Mouse (Mus musculus): Measurements from ENCODE around the gene Lrrc55. TPM values are rescaled to one million over a fixed set of nuclear protein-coding genes. Genes with fewer than 3 reads are reported as not detected.

Gene Lrrc55
- polyA plus RNA-seq, 1 experiment from 2014 or later: 0.20 TPM

- no peaks in the 10 kb centered on the region for H3K4me1 ChIP-seq (replicated peaks; ENCODE audit: control insufficient read depth, insufficient read depth, low read length)
- WGBS: 47% methylated on average over 4 of the region's 4 CpGs
- no peak overlapping the region for H3K4me2 ChIP-seq (ENCODE audit: low read depth, low read length)
- 0 out of 2 replicates have a peak overlapping the region, but pooled peaks have one; percentile 8 for H3K27ac ChIP-seq (ENCODE audit: low read length)
- no peak overlapping the region for H3K4me3 ChIP-seq (ENCODE audit: low read length)
- H3K27me3 ChIP-seq (ENCODE audit: control insufficient read depth, insufficient read depth, low read depth, low read length): no peaks in the 10 kb centered on the region
- no peak overlapping the region for H3K9ac ChIP-seq (ENCODE audit: low read length)
- no peaks in the 10 kb centered on the region for H3K9me3 ChIP-seq (ENCODE audit: control insufficient read depth, low read length)
- H3K36me3 ChIP-seq (ENCODE audit: control insufficient read depth, insufficient read depth, low read length): no peaks in the 10 kb centered on the region
- 0 out of 2 replicates have a peak, but pooled peaks have one; percentile 12 for ATAC-seq (ENCODE audit: low read depth)
These were observed 18.7 kb downstream of the Lrrc55 start for GRCm38 (mm10) chr2:85178139-85178800.

DNA sequence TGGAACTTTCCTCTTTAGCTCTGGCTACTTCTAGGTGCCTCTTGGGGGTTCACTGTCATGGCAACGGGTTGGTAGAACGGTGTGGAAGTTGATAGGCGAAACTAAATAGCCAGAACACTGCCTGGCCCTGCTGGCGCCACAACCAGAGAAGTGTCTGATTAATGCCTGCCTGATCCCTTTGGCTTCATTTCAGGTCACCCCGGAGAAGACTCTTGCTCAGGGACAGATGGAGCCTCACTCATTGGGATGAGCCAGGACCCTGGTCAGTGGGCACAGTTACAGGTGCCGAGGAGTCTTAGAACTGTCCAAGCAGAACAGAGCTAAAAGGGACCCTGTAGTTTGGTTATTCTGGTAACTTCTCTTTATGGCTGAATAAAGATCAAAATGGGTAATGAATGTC lies 23.5 kb downstream of the Lrrc55 start:
- H3K27me3 ChIP-seq (ENCODE audit: control insufficient read depth, insufficient read depth, low read depth, low read length): no peaks in the 10 kb centered on the region
- no peak for ATAC-seq (ENCODE audit: low read depth)
- no peak overlapping the region for H3K4me2 ChIP-seq (ENCODE audit: low read depth, low read length)
- WGBS: 68% methylated on average over 6 of the region's 6 CpGs
- no peak overlapping the region for H3K27ac ChIP-seq (ENCODE audit: low read length)
- no peaks in the 10 kb centered on the region for H3K36me3 ChIP-seq (ENCODE audit: control insufficient read depth, insufficient read depth, low read length)
- peaks cover 6% of the 10 kb centered on the region; the same call in 1 of the 2 replicates for H3K4me1 ChIP-seq (replicated peaks; ENCODE audit: control insufficient read depth, insufficient read depth, low read length)
- no peak overlapping the region for H3K9ac ChIP-seq (ENCODE audit: low read length)
- H3K9me3 ChIP-seq (ENCODE audit: control insufficient read depth, low read length): no peaks in the 10 kb centered on the region
- no peak overlapping the region for H3K4me3 ChIP-seq (ENCODE audit: low read length)

GRCm38 (mm10) chr2:85172763-85173103 lies 24.3 kb downstream of the Lrrc55 start:
- no peak overlapping the region for H3K4me2 ChIP-seq (ENCODE audit: low read depth, low read length)
- no peaks in the 10 kb centered on the region for H3K27me3 ChIP-seq (ENCODE audit: control insufficient read depth, insufficient read depth, low read depth, low read length)
- peak overlapping the region; percentile 57; the same call in 1 of the 2 replicates for H3K27ac ChIP-seq (ENCODE audit: low read length)
- no peaks in the 10 kb centered on the region for H3K9me3 ChIP-seq (ENCODE audit: control insufficient read depth, low read length)
- WGBS: 46% methylated on average over 2 of the region's 2 CpGs
- no peak for ATAC-seq (ENCODE audit: low read depth)
- no peaks in the 10 kb centered on the region for H3K36me3 ChIP-seq (ENCODE audit: control insufficient read depth, insufficient read depth, low read length)
- H3K4me1 ChIP-seq (replicated peaks; ENCODE audit: control insufficient read depth, insufficient read depth, low read length): peaks cover 10% of the 10 kb centered on the region; the same call in 1 of the 2 replicates
- H3K4me3 ChIP-seq (ENCODE audit: low read length): no peak overlapping the region
- H3K9ac ChIP-seq (ENCODE audit: low read length): no peak overlapping the region

- peak; percentile 91 for ATAC-seq (ENCODE audit: low read depth)
- Histone ChIP-seq H3K4me3 (ENCODE audit: low read length) (no peak overlapping the region), H3K27me3 (ENCODE audit: control insufficient read depth, insufficient read depth, low read depth, low read length) (no peaks in the 10 kb centered on the region), H3K36me3 (ENCODE audit: control insufficient read depth, insufficient read depth, low read length) (no peaks in the 10 kb centered on the region), H3K27ac (ENCODE audit: low read length) (peak overlapping the region; percentile 57; the same call in 1 of the 2 replicates), H3K4me2 (ENCODE audit: low read depth, low read length) (no peak overlapping the region), H3K9me3 (ENCODE audit: control insufficient read depth, low read length) (no peaks in the 10 kb centered on the region), H3K4me1 (replicated peaks; ENCODE audit: control insufficient read depth, insufficient read depth, low read length) (peaks cover 10% of the 10 kb centered on the region; the same call in 1 of the 2 replicates), H3K9ac (ENCODE audit: low read length) (no peak overlapping the region)
- 10% methylated on average over 3 of the region's 3 CpGs for whole genome bisulfite sequencing
These were observed 24.8 kb downstream of the Lrrc55 start for GRCm38 (mm10) chr2:85172071-85172762.

DNA sequence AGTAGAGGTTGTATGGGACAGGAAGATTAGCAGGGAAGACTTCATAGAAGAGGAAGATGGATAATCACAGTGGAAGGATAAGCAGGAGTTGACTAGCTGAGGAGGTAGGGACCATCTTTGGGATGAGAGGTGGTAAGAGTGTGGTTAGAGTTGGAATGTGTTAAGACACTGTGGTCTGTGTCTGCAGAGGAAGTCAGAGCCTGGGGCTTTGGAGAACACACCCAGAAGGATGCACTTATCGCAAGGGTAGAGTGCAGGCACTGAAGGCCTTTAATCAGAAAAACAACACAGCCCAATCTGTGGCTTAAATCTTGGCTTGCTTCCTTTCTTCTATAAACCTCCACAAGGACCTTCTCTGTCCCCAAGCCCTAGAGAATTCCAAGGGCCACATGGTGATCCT lies 28.7 kb downstream of the Lrrc55 start:
- Histone ChIP-seq H3K9ac (ENCODE audit: low read length) (no peak overlapping the region), H3K9me3 (ENCODE audit: control insufficient read depth, low read length) (no peaks in the 10 kb centered on the region), H3K4me1 (replicated peaks; ENCODE audit: control insufficient read depth, insufficient read depth, low read length) (peaks cover 12% of the 10 kb centered on the region; the same call in 1 of the 2 replicates), H3K4me2 (ENCODE audit: low read depth, low read length) (no peak overlapping the region), H3K27ac (ENCODE audit: low read length) (peak overlapping the region; percentile 80), H3K36me3 (ENCODE audit: control insufficient read depth, insufficient read depth, low read length) (no peaks in the 10 kb centered on the region), H3K27me3 (ENCODE audit: control insufficient read depth, insufficient read depth, low read depth, low read length) (no peaks in the 10 kb centered on the region), H3K4me3 (ENCODE audit: low read length) (no peak overlapping the region)
- ATAC-seq (ENCODE audit: low read depth): no peak
- 79% methylated on average over 1 of the region's 1 CpGs for WGBS

- Histone ChIP-seq H3K9me3 (ENCODE audit: control insufficient read depth, low read length) (no peaks in the 10 kb centered on the region), H3K27ac (ENCODE audit: low read length) (peak overlapping the region; percentile 80), H3K27me3 (ENCODE audit: control insufficient read depth, insufficient read depth, low read depth, low read length) (no peaks in the 10 kb centered on the region), H3K36me3 (ENCODE audit: control insufficient read depth, insufficient read depth, low read length) (no peaks in the 10 kb centered on the region), H3K9ac (ENCODE audit: low read length) (no peak overlapping the region), H3K4me1 (replicated peaks; ENCODE audit: control insufficient read depth, insufficient read depth, low read length) (peaks cover 8% of the 10 kb centered on the region; the same call in 1 of the 2 replicates), H3K4me2 (ENCODE audit: low read depth, low read length) (no peak overlapping the region), H3K4me3 (ENCODE audit: low read length) (no peak overlapping the region)
- ATAC-seq (ENCODE audit: low read depth): peak; percentile 49
- 44% methylated on average over 1 of the region's 1 CpGs for WGBS
These were observed 29.4 kb downstream of the Lrrc55 start for GRCm38 (mm10) chr2:85167624-85168023.

DNA sequence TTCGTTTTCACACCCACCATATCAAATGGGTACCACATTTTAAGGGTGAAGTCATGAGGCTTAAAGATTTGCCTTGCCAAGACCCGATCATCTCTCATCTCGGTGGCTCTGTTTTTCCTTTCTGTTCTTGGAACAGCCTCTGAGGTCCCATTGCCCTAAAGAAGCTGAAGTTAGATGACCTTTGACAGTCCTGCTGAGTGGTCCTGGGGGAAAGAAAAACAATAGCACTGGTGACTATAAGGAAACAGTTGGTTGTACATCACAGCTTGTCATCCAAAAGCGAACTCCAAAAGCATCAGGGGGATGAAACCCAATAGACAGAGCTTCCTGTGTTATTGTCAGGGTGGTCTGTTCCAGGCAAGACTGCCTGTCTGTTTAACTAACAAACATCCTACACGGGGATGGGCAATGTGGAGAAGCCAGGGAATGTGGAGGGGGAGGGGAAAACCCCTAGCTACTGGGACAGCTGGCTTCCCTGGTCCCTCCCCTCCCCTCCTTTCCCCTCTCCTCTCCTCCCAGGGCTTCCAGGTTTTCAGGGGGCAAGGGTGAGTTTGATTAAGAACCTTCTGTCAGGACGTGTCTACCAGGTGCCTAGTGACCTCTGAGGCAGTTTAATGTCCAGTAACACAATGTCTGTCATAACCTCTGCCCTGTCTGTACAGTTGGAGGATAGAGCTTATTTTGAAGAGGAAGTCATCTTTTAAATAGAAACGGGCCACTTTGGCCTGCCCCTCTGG lies 33.5 kb downstream of the Lrrc55 start:
- H3K4me1 ChIP-seq (replicated peaks; ENCODE audit: control insufficient read depth, insufficient read depth, low read length): peaks cover 13% of the 10 kb centered on the region
- peak overlapping the region; percentile 67; the same call in 1 of the 2 replicates for H3K27ac ChIP-seq (ENCODE audit: low read length)
- no peak overlapping the region for H3K4me2 ChIP-seq (ENCODE audit: low read depth, low read length)
- H3K9ac ChIP-seq (ENCODE audit: low read length): no peak overlapping the region
- no peak overlapping the region for H3K4me3 ChIP-seq (ENCODE audit: low read length)
- no peaks in the 10 kb centered on the region for H3K36me3 ChIP-seq (ENCODE audit: control insufficient read depth, insufficient read depth, low read length)
- 12% methylated on average over 7 of the region's 7 CpGs for WGBS
- peak; percentile 85 for ATAC-seq (ENCODE audit: low read depth)
- H3K27me3 ChIP-seq (ENCODE audit: control insufficient read depth, insufficient read depth, low read depth, low read length): no peaks in the 10 kb centered on the region
- no peaks in the 10 kb centered on the region for H3K9me3 ChIP-seq (ENCODE audit: control insufficient read depth, low read length)

DNA sequence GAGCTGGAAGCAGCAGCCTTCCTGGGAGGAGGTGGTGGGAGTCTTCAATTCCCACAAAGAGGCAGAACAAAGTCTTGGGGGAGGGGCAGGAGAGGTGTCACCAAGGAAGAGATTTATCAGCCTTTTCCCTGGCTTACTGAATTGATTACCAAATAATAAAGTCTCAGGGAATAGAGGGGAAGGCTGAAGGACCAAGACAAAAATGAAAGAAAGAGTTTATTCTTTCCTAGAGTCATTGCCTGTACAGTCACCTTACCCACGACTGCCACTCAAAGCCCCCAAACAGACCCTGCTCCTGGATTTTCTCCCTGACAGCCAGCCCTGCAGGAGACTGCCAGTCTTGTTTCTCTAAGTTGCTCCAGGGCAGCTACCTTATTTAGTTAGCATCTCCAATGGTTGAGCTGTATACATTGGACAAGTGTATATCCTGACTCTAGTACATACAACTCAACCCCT lies 35.3 kb downstream of the Lrrc55 start:
- Histone ChIP-seq H3K4me2 (ENCODE audit: low read depth, low read length) (no peak overlapping the region), H3K27me3 (ENCODE audit: control insufficient read depth, insufficient read depth, low read depth, low read length) (no peaks in the 10 kb centered on the region), H3K9ac (ENCODE audit: low read length) (no peak overlapping the region), H3K36me3 (ENCODE audit: control insufficient read depth, insufficient read depth, low read length) (no peaks in the 10 kb centered on the region), H3K27ac (ENCODE audit: low read length) (no peak overlapping the region), H3K9me3 (ENCODE audit: control insufficient read depth, low read length) (no peaks in the 10 kb centered on the region), H3K4me1 (replicated peaks; ENCODE audit: control insufficient read depth, insufficient read depth, low read length) (peaks cover 7% of the 10 kb centered on the region; the same call in 1 of the 2 replicates), H3K4me3 (ENCODE audit: low read length) (no peak overlapping the region)
- 17% methylated on average over 1 of the region's 1 CpGs for WGBS
- ATAC-seq (ENCODE audit: low read depth): no peak
